Mouse (Mus musculus) lung, postnatal 0 days (tissue): ENCODE measurements around the gene Car10. TPM values are rescaled to one million over a fixed set of nuclear protein-coding genes. Genes with fewer than 3 reads are reported as not detected.
A peak's percentile ranks its signal among the peaks of the same experiment; 100 is the strongest.

Experiments
- ATAC-seq: fragments of 200-750 bp; cut with Nextera tagmentation; 2 replicates; pipeline ENCODE4 v1.8.0; 2017; ENCODE audit warnings: moderate library complexity
- DNase-seq: peaks from one replicate; pipeline ENCODE4 v3.0.0-alpha.2; 2016; ENCODE audit warnings: low spot score
- H3K27ac ChIP-seq: fragments of 300-500 bp; sonication (generic); 2 replicates; pipeline ENCODE4 v1.5.1; 2014; ENCODE audit warnings: antibody characterized with exemption, mild to moderate bottlenecking, low read length, mixed read lengths
- H3K27me3 ChIP-seq: fragments of 300-500 bp; sonication (generic); replicated peaks from 2 replicates; pipeline ENCODE4 v1.6.1; 2014; ENCODE audit warnings: low read length, mixed read lengths; ENCODE audit not compliant: insufficient read depth
- H3K36me3 ChIP-seq: fragments of 300-500 bp; sonication (generic); 2 replicates; pipeline ENCODE4 v1.6.1; 2014; ENCODE audit warnings: low read length, mixed read lengths; ENCODE audit not compliant: insufficient read depth
- H3K4me1 ChIP-seq: fragments of 300-500 bp; sonication (generic); 2 replicates; pipeline ENCODE4 v1.6.1; 2014; ENCODE audit warnings: antibody characterized with exemption, low read depth, low read length, mixed read lengths; ENCODE audit not compliant: insufficient read depth
- H3K4me2 ChIP-seq: fragments of 300-500 bp; sonication (generic); replicated peaks from 2 replicates; pipeline ENCODE4 v1.6.1; 2014; ENCODE audit warnings: low read depth, mild to moderate bottlenecking, low read length, moderate library complexity, mixed read lengths
- H3K4me3 ChIP-seq: fragments of 300-500 bp; sonication (generic); 2 replicates; pipeline ENCODE4 v1.5.1; 2014; ENCODE audit warnings: low read depth, low read length
- H3K9ac ChIP-seq: fragments of 300-500 bp; sonication (generic); replicated peaks from 2 replicates; pipeline ENCODE4 v1.6.1; 2014; ENCODE audit warnings: low read depth, mild to moderate bottlenecking
- H3K9me3 ChIP-seq: fragments of 300-500 bp; sonication (generic); 2 replicates; pipeline ENCODE4 v1.6.1; 2016; ENCODE audit warnings: low read length, mixed read lengths
- CTCF ChIP-seq: IDR thresholded peaks from 2 replicates; pipeline ENCODE4 v1.5.1; 2016; ENCODE audit warnings: antibody characterized with exemption, mild to moderate bottlenecking
- EP300 ChIP-seq: IDR thresholded peaks from 2 replicates; pipeline ENCODE4 v1.6.1; 2016; ENCODE audit warnings: antibody characterized with exemption, mild to moderate bottlenecking, control low read depth
- WGBS: fragments of 180-500 bp; shearing (Covaris S2); extraction: QIAGEN DNeasy Blood & Tissue Kit; methylation state at CpG from one replicate; pipeline ENCODE4 v1.1.7; 2014; 5-methylcytosine and 5-hydroxymethylcytosine counted together
- polyA plus RNA-seq: library from polyadenylated mRNA; unstranded; fragments of >200 nt; fragmentation: Nextera tagmentation; extraction: Ambion mirVana; gene quantifications from 2 replicates; pipeline ENCODE4 v1.2.1, GENCODE M21; 2015

Car10 gene
- polyA plus RNA-seq, 1 experiment from 2014 or later, result not detected

DNA sequence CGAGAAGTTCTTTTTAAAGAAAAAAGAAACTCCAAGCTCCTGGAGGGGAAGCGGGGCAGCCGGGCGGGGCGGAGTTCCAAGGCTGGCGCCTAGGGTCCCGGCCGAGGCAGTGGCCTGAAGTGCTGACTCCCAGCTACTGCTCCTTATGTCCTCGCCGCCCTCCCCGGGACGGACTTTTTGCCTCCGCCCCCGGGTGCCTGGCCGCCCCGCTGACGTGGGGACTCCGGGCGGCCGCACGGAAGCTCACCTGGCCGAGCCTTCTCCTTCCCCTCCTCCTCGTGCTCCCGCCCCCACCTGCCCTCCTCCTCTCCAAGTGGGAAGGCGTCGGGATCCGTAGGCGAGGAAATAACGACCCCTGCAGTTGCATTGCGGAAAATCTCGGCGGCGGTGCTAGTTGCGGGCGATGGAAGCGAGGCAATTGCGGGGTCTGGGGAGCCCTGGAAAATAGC is 1.1 kb downstream of the Car10 start:
- WGBS, result 0% methylated on average over 32 of the region's 37 CpGs
- peaks cover 43% of the 10 kb centered on the region for H3K27me3 ChIP-seq
- 0 out of 2 replicates have a peak overlapping the region, but pooled peaks have one; percentile 12 for H3K4me3 ChIP-seq

DNA sequence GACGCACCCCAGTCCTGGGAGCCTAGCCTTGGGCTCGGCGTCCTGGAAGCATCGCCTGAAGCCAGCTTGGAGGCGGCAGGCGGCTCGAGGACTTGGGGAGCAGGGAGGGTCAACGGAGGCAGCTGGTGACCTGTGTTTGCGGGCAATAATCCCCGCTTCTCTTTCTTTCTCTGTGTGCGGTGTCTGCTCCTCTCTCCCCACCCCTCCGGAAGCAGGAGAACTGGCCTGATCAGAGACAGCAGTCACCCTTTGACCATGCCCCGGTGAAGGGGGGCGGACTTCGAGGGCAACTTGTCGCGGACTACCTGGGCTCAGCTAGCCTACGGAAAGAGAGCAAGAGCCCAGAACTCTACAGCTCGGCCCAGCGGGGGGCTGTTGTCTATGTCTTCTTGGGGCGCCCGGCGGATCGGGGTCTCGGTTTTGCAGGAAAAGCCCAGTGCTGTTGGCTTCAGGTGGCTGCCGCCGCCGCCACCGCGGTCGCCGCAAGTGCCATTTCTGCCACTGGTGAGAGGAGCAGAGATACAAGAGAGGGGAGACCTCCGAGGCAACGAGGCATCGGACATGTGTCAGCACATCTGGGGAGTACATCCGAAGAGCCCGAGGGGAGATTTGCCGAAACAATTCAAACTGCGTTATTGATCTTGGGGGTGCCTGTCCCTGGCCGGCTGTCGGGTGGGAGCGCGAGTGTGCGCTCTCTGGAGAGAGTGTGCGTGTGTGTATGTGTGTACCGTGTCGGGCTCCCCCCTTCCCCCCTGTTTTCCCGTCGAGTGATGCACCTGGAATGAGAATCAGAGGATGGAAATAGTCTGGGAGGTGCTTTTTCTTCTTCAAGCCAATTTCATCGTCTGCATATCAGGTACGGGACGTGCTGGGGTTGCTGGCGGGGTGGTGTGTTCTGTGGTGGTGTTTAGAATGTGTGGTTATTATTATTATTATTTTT is 1.9 kb downstream of the Car10 start:
- Histone ChIP-seq H3K4me2 (peak overlapping the region; percentile 32), H3K9ac (no peak overlapping the region), H3K4me1 (no peaks in the 10 kb centered on the region), H3K27me3 (peaks cover 43% of the 10 kb centered on the region), H3K4me3 (0 out of 2 replicates have a peak overlapping the region, but pooled peaks have one; percentile 12), H3K27ac (no peak overlapping the region), H3K36me3 (no peaks in the 10 kb centered on the region), H3K9me3 (no peaks in the 10 kb centered on the region)
- ATAC-seq (no peak), DNase-seq (no peak)
- TF ChIP-seq EP300, result no peak
- WGBS, result 2% methylated on average over 50 of the region's 53 CpGs

More for the DNA sequence above, 1.1 kb downstream of the Car10 start:
- DNase-seq, result no peak
- Histone ChIP-seq H3K27ac (no peak overlapping the region), H3K4me1 (no peaks in the 10 kb centered on the region), H3K9ac (no peak overlapping the region), H3K36me3 (no peaks in the 10 kb centered on the region), H3K4me2 (peak overlapping the region; percentile 32), H3K9me3 (no peaks in the 10 kb centered on the region)
- TF ChIP-seq EP300 (no peak), CTCF (no peak)
- no peak for ATAC-seq

DNA sequence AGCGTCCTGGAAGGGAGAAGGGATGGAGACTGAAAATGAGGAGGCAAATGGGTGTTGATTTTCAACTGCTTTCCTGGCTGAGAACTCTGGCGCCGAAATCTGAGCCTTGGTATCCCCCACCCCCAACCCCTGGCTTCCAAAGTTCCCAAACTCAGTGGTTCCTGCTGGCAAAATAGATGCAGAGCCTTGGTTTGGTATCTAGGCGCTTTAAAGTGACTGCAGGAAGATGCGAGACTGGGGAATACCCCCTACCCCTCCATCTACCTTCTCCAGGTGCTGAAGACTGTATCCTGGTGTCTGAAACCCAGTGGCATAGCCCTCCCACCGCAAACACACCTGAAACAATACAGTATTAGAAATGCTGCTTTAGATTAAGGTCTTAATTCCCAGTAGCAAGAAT is 2.8 kb downstream of the Car10 start:
- Histone ChIP-seq H3K4me3 (no peak overlapping the region), H3K4me1 (no peaks in the 10 kb centered on the region), H3K27ac (no peak overlapping the region), H3K4me2 (no peak overlapping the region), H3K27me3 (peaks cover 43% of the 10 kb centered on the region), H3K9me3 (no peaks in the 10 kb centered on the region), H3K36me3 (no peaks in the 10 kb centered on the region), H3K9ac (no peak overlapping the region)
- WGBS, result 3% methylated on average over 6 of the region's 6 CpGs
- DNase-seq (no peak), ATAC-seq (no peak)
- TF ChIP-seq CTCF (no peak), EP300 (no peak)

DNA sequence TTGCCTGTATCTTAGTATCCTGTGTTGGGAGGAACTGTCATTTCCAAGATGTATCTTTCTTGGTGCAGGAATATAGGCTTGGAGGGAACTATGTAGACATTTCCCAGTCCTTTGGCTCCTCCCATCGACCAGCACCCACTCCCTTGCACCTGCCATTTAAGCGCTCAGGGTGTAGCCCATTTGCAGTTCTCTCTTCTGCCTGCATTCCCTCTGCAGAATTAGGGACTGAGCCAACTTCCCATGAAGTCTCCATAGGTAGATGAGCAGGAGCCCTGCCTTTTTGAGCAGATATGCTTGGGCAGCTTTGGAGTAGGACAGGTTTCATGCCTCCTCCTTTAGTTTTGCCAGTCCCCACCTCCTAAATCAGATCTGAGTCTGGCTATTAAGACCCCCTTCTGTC is 3.3 kb downstream of the Car10 start:
- Histone ChIP-seq H3K4me3 (no peak overlapping the region), H3K9me3 (no peaks in the 10 kb centered on the region), H3K27me3 (peaks cover 43% of the 10 kb centered on the region), H3K4me1 (no peaks in the 10 kb centered on the region), H3K9ac (no peak overlapping the region), H3K36me3 (no peaks in the 10 kb centered on the region), H3K27ac (no peak overlapping the region), H3K4me2 (no peak overlapping the region)
- WGBS, result 17% methylated on average over 2 of the region's 2 CpGs
- ATAC-seq (no peak), DNase-seq (no peak)
- TF ChIP-seq CTCF, result no peak
- no peak for TF ChIP-seq EP300

DNA sequence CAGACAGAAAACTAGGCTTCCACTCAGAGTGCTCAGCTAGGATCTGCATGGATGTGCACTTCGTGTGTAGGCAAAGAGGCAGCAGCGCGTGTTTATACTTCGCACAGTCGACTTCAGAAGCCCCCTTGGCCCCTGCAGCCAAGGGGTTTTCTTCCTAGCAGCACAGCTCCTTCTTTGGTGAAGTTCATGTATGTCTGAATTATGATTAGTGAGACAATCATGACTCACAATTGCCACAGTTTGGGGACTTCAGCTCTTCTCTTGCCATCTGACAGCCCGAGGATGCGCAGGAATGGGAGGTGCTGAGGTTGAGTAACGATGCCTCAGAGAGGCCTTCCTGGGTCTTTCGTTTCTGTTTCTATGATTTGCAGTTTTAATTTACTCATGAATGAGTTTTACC is 4.5 kb downstream of the Car10 start:
- H3K9ac ChIP-seq, result no peak overlapping the region
- H3K27me3 ChIP-seq, result peaks cover 36% of the 10 kb centered on the region
- no peaks in the 10 kb centered on the region for H3K4me1 ChIP-seq
- H3K9me3 ChIP-seq, result no peaks in the 10 kb centered on the region
- TF ChIP-seq CTCF (no peak), EP300 (no peak)
- no peak for ATAC-seq
- no peaks in the 10 kb centered on the region for H3K36me3 ChIP-seq
- no peak for DNase-seq
- no peak overlapping the region for H3K4me3 ChIP-seq
- no peak overlapping the region for H3K4me2 ChIP-seq
- no peak overlapping the region for H3K27ac ChIP-seq
- WGBS, result 74% methylated on average over 9 of the region's 9 CpGs

DNA sequence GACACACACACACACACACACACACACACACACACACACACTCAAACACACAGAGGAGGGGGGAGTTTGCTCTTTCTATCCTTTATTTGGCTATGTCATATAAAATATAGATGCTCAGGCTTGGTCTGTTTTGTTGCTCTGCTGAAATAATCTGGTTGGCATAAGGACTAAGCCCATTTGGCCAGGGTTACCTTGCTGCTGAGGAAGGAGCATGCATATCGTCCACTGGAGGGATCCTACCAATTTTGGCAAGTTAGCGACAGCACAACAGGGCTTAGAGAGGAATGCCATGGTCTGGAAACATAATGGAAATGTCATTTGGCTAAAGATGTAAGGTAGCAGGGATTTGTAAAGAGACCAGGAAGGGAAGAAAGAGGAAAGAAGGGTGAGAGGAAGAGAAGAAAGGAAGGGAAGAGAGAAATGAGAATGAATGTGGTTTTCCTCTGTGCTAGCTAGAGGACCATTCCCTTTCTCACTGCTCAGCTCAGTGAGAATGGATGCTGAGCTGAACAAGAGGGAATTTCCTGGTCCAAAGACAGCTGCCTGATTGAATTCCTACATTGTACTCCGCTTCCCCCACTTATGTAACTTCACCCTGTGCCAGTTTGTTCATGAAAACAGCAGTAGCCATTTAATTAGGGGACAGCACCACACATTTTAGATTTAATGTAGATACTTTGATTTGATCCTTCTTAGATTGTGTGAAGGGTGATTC is 5.4 kb downstream of the Car10 start:
- Histone ChIP-seq H3K27me3 (peaks cover 26% of the 10 kb centered on the region), H3K4me1 (no peaks in the 10 kb centered on the region), H3K36me3 (no peaks in the 10 kb centered on the region), H3K9me3 (no peaks in the 10 kb centered on the region), H3K9ac (no peak overlapping the region), H3K4me3 (no peak overlapping the region), H3K4me2 (no peak overlapping the region), H3K27ac (no peak overlapping the region)
- no peak for ATAC-seq
- 60% methylated on average over 3 of the region's 3 CpGs for WGBS
- DNase-seq, result no peak
- no peak for TF ChIP-seq EP300
- TF ChIP-seq CTCF, result no peak
